In the genomic region with DNA sequence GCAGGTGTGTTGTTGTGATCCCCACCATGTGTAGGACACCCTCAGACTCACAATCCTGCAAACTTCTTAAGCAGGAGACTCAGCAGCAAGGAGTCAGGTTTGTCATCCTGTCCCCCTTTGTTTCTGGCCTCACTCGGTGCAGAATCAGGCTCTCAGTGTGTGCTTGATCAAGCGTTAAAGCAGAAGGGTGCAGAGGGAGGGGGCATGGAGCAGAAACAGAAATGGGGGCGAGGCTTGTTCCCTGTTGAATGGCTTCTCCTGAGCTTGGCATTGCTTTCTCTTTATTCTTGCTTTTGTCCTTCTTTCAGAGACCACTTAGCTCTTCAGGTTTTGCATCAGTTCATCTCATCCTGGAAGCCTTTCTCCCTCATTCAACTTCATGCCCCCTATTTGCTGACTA, we compare ENCODE assay signal across 30 mouse cellular contexts. TPM values are rescaled to one million over a fixed set of nuclear protein-coding genes. Genes with fewer than 3 reads are reported as not detected.
A peak's percentile ranks its signal among the peaks of the same experiment; 100 is the strongest.
DNase-seq lines count a peak whose midpoint lies in the region; ATAC-seq and TF ChIP-seq lines count a peak whose summit lies in the region.
"Had no signal": no experiment of that assay in that cellular context is flagged by ENCODE, and none has a peak within 500 bp of the region (broad histone marks: within the 10 kb centered on the region; RNA-seq: fewer than 3 reads in every experiment).

No protein-coding gene starts in this region.

- no peaks in the 10 kb centered on the region for H3K27me3 ChIP-seq in forebrain, embryonic 14.5 days (replicated peaks; ENCODE audit: control insufficient read depth, insufficient read depth, low read length)
- no peaks in the 10 kb centered on the region for H3K27me3 ChIP-seq in forebrain, embryonic 13.5 days
- H3K27me3 ChIP-seq in midbrain, embryonic 10.5 days (ENCODE audit: low read depth, poor library complexity, severe bottlenecking), result no peaks in the 10 kb centered on the region
- H3K27me3 ChIP-seq in midbrain, postnatal 0 days (ENCODE audit: insufficient read depth, low read length), result no peaks in the 10 kb centered on the region
- H3K27me3 ChIP-seq: forebrain, embryonic 15.5 days; heart, embryonic 12.5 days; heart, embryonic 15.5 days; hindbrain, embryonic 13.5 days; intestine, embryonic 15.5 days had no signal

- 6% methylated on average over 3 of the region's 3 CpGs for WGBS in forebrain, embryonic 14.5 days
- WGBS in forebrain, embryonic 13.5 days, result 0% methylated on average over 3 of the region's 3 CpGs
- WGBS in midbrain, embryonic 10.5 days, result 11% methylated on average over 3 of the region's 3 CpGs
- 15% methylated on average over 3 of the region's 3 CpGs for WGBS in midbrain, postnatal 0 days

- peak; percentile 10 for DNase-seq in embryo, embryonic 10 days (ENCODE audit: low spot score)
- no peak for DNase-seq in embryo, embryonic 10.5 days (ENCODE audit: low spot score)
- peak; percentile 31 for DNase-seq in forebrain, embryonic 14.5 days (ENCODE audit: low spot score)
- no peak for DNase-seq in midbrain, embryonic 10.5 days (ENCODE audit: low spot score)
- DNase-seq in midbrain, postnatal 0 days (ENCODE audit: low spot score), result no peak
- peak; percentile 41 for DNase-seq in retina, embryonic 14.5 days (ENCODE audit: low spot score)
- DNase-seq in right cerebral cortex, postnatal 36 days (ENCODE audit: low spot score in 2 of 2), result no peak
- DNase-seq: adrenal gland, postnatal 10 days; adrenal gland, postnatal 36 days; cerebellum, adult 11 months; cerebellum, adult 2 months; cerebellum, adult 9-11 months; cerebellum, postnatal 25 days; gastrocnemius, postnatal 10 days; gastrocnemius, postnatal 36 days; heart, postnatal 10 days; heart, postnatal 36 days had no signal

- TF ChIP-seq CTCF in midbrain, postnatal 0 days (IDR thresholded peaks at IDR 0.05), result no peak

- no peak overlapping the region for H3K4me2 ChIP-seq in forebrain, embryonic 14.5 days (ENCODE audit: low read length)
- no peak overlapping the region for H3K4me2 ChIP-seq in forebrain, embryonic 13.5 days
- no peak overlapping the region for H3K4me2 ChIP-seq in midbrain, postnatal 0 days (ENCODE audit: low read depth, low read length, poor library complexity, severe bottlenecking)
- H3K4me2 ChIP-seq: forebrain, embryonic 15.5 days; heart, embryonic 12.5 days; heart, embryonic 15.5 days; hindbrain, embryonic 13.5 days; intestine, embryonic 15.5 days had no signal

- ATAC-seq in forebrain, embryonic 14.5 days, result 0 out of 2 replicates have a peak, but pooled peaks have one; percentile 48
- ATAC-seq in forebrain, embryonic 13.5 days, result no peak
- no peak for ATAC-seq in midbrain, postnatal 0 days (ENCODE audit: low FRiP score)
- ATAC-seq: forebrain, embryonic 15.5 days; hindbrain, embryonic 16.5 days; intestine, embryonic 15.5 days; Patski had no signal

- no peak overlapping the region for H3K4me3 ChIP-seq in forebrain, embryonic 14.5 days (ENCODE audit: low read depth, low read length)
- H3K4me3 ChIP-seq in forebrain, embryonic 13.5 days, result no peak overlapping the region
- H3K4me3 ChIP-seq in midbrain, embryonic 10.5 days, result no peak overlapping the region
- H3K4me3 ChIP-seq in midbrain, postnatal 0 days (ENCODE audit: low read depth, low read length), result no peak overlapping the region
- H3K4me3 ChIP-seq: forebrain, embryonic 15.5 days; heart, embryonic 12.5 days; heart, embryonic 15.5 days; hindbrain, embryonic 10.5 days; hindbrain, embryonic 13.5 days; intestine, embryonic 15.5 days had no signal

- H3K27ac ChIP-seq in forebrain, embryonic 14.5 days (ENCODE audit: low read depth, low read length), result no peak overlapping the region
- no peak overlapping the region for H3K27ac ChIP-seq in forebrain, embryonic 13.5 days
- H3K27ac ChIP-seq in midbrain, embryonic 10.5 days (replicated peaks), result peak overlapping the region; percentile 30; the same call in 1 of the 2 replicates
- no peak overlapping the region for H3K27ac ChIP-seq in midbrain, postnatal 0 days (ENCODE audit: low read depth, low read length)
- H3K27ac ChIP-seq: forebrain, embryonic 15.5 days; heart, embryonic 15.5 days; hindbrain, embryonic 10.5 days; hindbrain, embryonic 13.5 days; intestine, embryonic 15.5 days had no signal

- no peaks in the 10 kb centered on the region for H3K4me1 ChIP-seq in forebrain, embryonic 14.5 days (ENCODE audit: control insufficient read depth, insufficient read depth, low read length)
- peaks cover 13% of the 10 kb centered on the region for H3K4me1 ChIP-seq in forebrain, embryonic 13.5 days
- H3K4me1 ChIP-seq in midbrain, embryonic 10.5 days, result peaks cover 23% of the 10 kb centered on the region
- H3K4me1 ChIP-seq in midbrain, postnatal 0 days (ENCODE audit: insufficient read depth, low read length), result no peaks in the 10 kb centered on the region
- H3K4me1 ChIP-seq: heart, embryonic 12.5 days; heart, embryonic 15.5 days; hindbrain, embryonic 13.5 days; intestine, embryonic 15.5 days had no signal

- H3K36me3 ChIP-seq in forebrain, embryonic 14.5 days (ENCODE audit: control insufficient read depth, insufficient read depth, low read length), result no peaks in the 10 kb centered on the region
- H3K36me3 ChIP-seq in forebrain, embryonic 13.5 days (ENCODE audit: poor library complexity, severe bottlenecking), result no peaks in the 10 kb centered on the region
- H3K36me3 ChIP-seq in midbrain, embryonic 10.5 days, result no peaks in the 10 kb centered on the region
- H3K36me3 ChIP-seq in midbrain, postnatal 0 days (ENCODE audit: insufficient read depth, low read length), result no peaks in the 10 kb centered on the region
- H3K36me3 ChIP-seq: forebrain, embryonic 15.5 days; heart, embryonic 12.5 days; heart, embryonic 15.5 days; hindbrain, embryonic 10.5 days; hindbrain, embryonic 13.5 days; intestine, embryonic 15.5 days had no signal

- H3K9ac ChIP-seq in forebrain, embryonic 14.5 days (ENCODE audit: low read length), result no peak overlapping the region
- H3K9ac ChIP-seq in forebrain, embryonic 13.5 days, result no peak overlapping the region
- H3K9ac ChIP-seq in midbrain, postnatal 0 days (replicated peaks; ENCODE audit: low read length, poor library complexity, severe bottlenecking), result no peak overlapping the region
- H3K9ac ChIP-seq: forebrain, embryonic 15.5 days; heart, embryonic 12.5 days; heart, embryonic 15.5 days; hindbrain, embryonic 13.5 days; intestine, embryonic 15.5 days had no signal

- H3K9me3 ChIP-seq in forebrain, embryonic 14.5 days (replicated peaks; ENCODE audit: control insufficient read depth, low read length), result no peaks in the 10 kb centered on the region
- no peaks in the 10 kb centered on the region for H3K9me3 ChIP-seq in forebrain, embryonic 13.5 days (replicated peaks)
- no peaks in the 10 kb centered on the region for H3K9me3 ChIP-seq in midbrain, embryonic 10.5 days (replicated peaks)
- no peaks in the 10 kb centered on the region for H3K9me3 ChIP-seq in midbrain, postnatal 0 days (ENCODE audit: low read length)
- H3K9me3 ChIP-seq: forebrain, embryonic 15.5 days; heart, embryonic 12.5 days; heart, embryonic 15.5 days; hindbrain, embryonic 10.5 days; hindbrain, embryonic 13.5 days; intestine, embryonic 15.5 days had no signal

RNA-seq across cellular contexts. Expression of a gene that starts 40.6 kb away (rescaled TPM):
- 0.41 and 0.48 TPM in 2 replicates for polyA plus RNA-seq in forebrain, embryonic 14.5 days (2014; fragmentation: Nextera tagmentation; extraction: Ambion mirVana)
- polyA plus RNA-seq in forebrain, embryonic 13.5 days (2015; fragmentation: Nextera tagmentation; extraction: Ambion mirVana), result 0.15 TPM in 1 of 2 replicates, not detected in the other
- 0.14 TPM in 1 of 2 replicates, not detected in the other for polyA plus RNA-seq in midbrain, embryonic 10.5 days (2016; fragmentation: Nextera tagmentation; extraction: Ambion mirVana)
- total RNA-seq in midbrain, postnatal 0 days (2014; rRNA removed), result 4.2 and 5.1 TPM in 2 replicates
- 3.0 and 3.2 TPM in 2 replicates for polyA plus RNA-seq in midbrain, postnatal 0 days (2015; fragmentation: Nextera tagmentation; extraction: Ambion mirVana)
- total RNA-seq: common myeloid progenitor, adult 5-6 weeks; gastrocnemius, adult 18-20 months; gastrocnemius, postnatal 36 days; granulocyte monocyte progenitor cell, adult 5-6 weeks had no signal
- polyA plus RNA-seq: embryonic facial prominence, embryonic 11.5 days had no signal

Comparison
In these comparisons a context has a peak if more than half of its experiments do, and no peak if none do; other contexts are left out.
1. DNase-seq: peak in embryo, embryonic 10 days (single experiment), forebrain, embryonic 14.5 days (single experiment) and retina, embryonic 14.5 days (single experiment); none in embryo, embryonic 10.5 days (single experiment), midbrain, embryonic 10.5 days (single experiment), midbrain, postnatal 0 days (single experiment) and right cerebral cortex, postnatal 36 days (0 of 2).